Mouse (Mus musculus) embryonic fibroblast, embryonic 13.5 days (primary cell): ENCODE data around the gene Larp1. TPM values are rescaled to one million over a fixed set of nuclear protein-coding genes. Genes with fewer than 3 reads are reported as not detected.

Experiments used
- H3K27ac ChIP-seq: 2 replicates; pipeline ENCODE4 v1.5.1; 2012; ENCODE audit warnings: low read length, control low read depth, inconsistent platforms; ENCODE audit not compliant: insufficient read depth
- H3K4me1 ChIP-seq: 2 replicates; pipeline ENCODE4 v1.6.1; 2011; ENCODE audit warnings: low read length; ENCODE audit not compliant: control insufficient read depth, insufficient read depth
- H3K4me3 ChIP-seq: 2 replicates; pipeline ENCODE4 v1.5.1; 2011; ENCODE audit warnings: mild to moderate bottlenecking, control low read depth, low read length; ENCODE audit not compliant: insufficient read depth
- CTCF ChIP-seq: IDR thresholded peaks from 2 replicates; pipeline ENCODE4 v1.5.1; 2011; ENCODE audit warnings: mild to moderate bottlenecking, control low read depth, low read length, moderate library complexity, borderline replicate concordance; ENCODE audit not compliant: insufficient read depth
- POLR2A ChIP-seq: IDR thresholded peaks from 2 replicates; pipeline ENCODE4 v1.6.1; 2011; ENCODE audit warnings: low read depth, mild to moderate bottlenecking, control low read depth, low read length, moderate library complexity
- polyA plus RNA-seq: library from polyadenylated mRNA; stranded (reverse); fragments of >200 nt; gene quantifications from 2 replicates; pipeline ENCODE4 v1.2.4, GENCODE M21; 2011; ENCODE audit warnings: low read depth; ENCODE audit not compliant: missing spikeins, insufficient read length

Larp1 gene
- polyA plus RNA-seq, 1 experiment, result 89.9 TPM

- Histone ChIP-seq H3K27ac (no peak overlapping the region), H3K4me3 (peak overlapping the region; percentile 9; the same call in 1 of the 2 replicates), H3K4me1 (peaks cover 19% of the 10 kb centered on the region)
- TF ChIP-seq POLR2A, result no peak
- no peak for TF ChIP-seq CTCF
Observed at GRCm38 (mm10) chr11:58011813-58012212, 2.9 kb downstream of the Larp1 start.

- H3K4me1 ChIP-seq, result peaks cover 24% of the 10 kb centered on the region
Observed at GRCm38 (mm10) chr11:58012674-58013073, 3.8 kb downstream of the Larp1 start.

GRCm38 (mm10) chr11:58013100-58013499 lies 4.2 kb downstream of the Larp1 start:
- H3K4me3 ChIP-seq, result no peak overlapping the region
- peaks cover 22% of the 10 kb centered on the region for H3K4me1 ChIP-seq
- no peak overlapping the region for H3K27ac ChIP-seq
- TF ChIP-seq CTCF (no peak), POLR2A (no peak)

More at GRCm38 (mm10) chr11:58012674-58013073, 3.8 kb downstream of the Larp1 start:
- Histone ChIP-seq H3K27ac (no peak overlapping the region), H3K4me3 (no peak overlapping the region)
- TF ChIP-seq CTCF, result no peak
- TF ChIP-seq POLR2A, result no peak

GRCm38 (mm10) chr11:58014604-58015003 lies 5.7 kb downstream of the Larp1 start:
- TF ChIP-seq POLR2A, result no peak
- Histone ChIP-seq H3K4me3 (no peak overlapping the region), H3K4me1 (peaks cover 22% of the 10 kb centered on the region), H3K27ac (no peak overlapping the region)

GRCm38 (mm10) chr11:58015339-58015738 lies 6.5 kb downstream of the Larp1 start:
- H3K4me1 ChIP-seq, result peaks cover 22% of the 10 kb centered on the region
- H3K27ac ChIP-seq, result no peak overlapping the region
- H3K4me3 ChIP-seq, result no peak overlapping the region
- TF ChIP-seq POLR2A, result no peak

- Histone ChIP-seq H3K4me3 (no peak overlapping the region), H3K27ac (no peak overlapping the region), H3K4me1 (peaks cover 17% of the 10 kb centered on the region)
- TF ChIP-seq POLR2A, result no peak
- TF ChIP-seq CTCF, result no peak
Observed at GRCm38 (mm10) chr11:58016371-58016770, 7.5 kb downstream of the Larp1 start.

GRCm38 (mm10) chr11:58017422-58017821 lies 8.6 kb downstream of the Larp1 start:
- Histone ChIP-seq H3K27ac (no peak overlapping the region), H3K4me1 (peaks cover 18% of the 10 kb centered on the region), H3K4me3 (no peak overlapping the region)
- TF ChIP-seq CTCF (no peak), POLR2A (no peak)

- no peak overlapping the region for H3K27ac ChIP-seq
- H3K4me1 ChIP-seq, result peaks cover 18% of the 10 kb centered on the region
- TF ChIP-seq CTCF (no peak), POLR2A (no peak)
- H3K4me3 ChIP-seq, result no peak overlapping the region
Observed at GRCm38 (mm10) chr11:58018287-58018686, 9.4 kb downstream of the Larp1 start.

GRCm38 (mm10) chr11:58018701-58019100 lies 9.8 kb downstream of the Larp1 start:
- peaks cover 18% of the 10 kb centered on the region for H3K4me1 ChIP-seq
- H3K4me3 ChIP-seq, result no peak overlapping the region
- H3K27ac ChIP-seq, result no peak overlapping the region
- TF ChIP-seq POLR2A, result no peak
- TF ChIP-seq CTCF, result no peak

- H3K27ac ChIP-seq, result no peak overlapping the region
- H3K4me1 ChIP-seq, result peaks cover 26% of the 10 kb centered on the region
- no peak overlapping the region for H3K4me3 ChIP-seq
- TF ChIP-seq CTCF, result no peak
- TF ChIP-seq POLR2A, result no peak
Observed at GRCm38 (mm10) chr11:58021095-58021494, 12.2 kb downstream of the Larp1 start.

GRCm38 (mm10) chr11:58021618-58022017 lies 12.8 kb downstream of the Larp1 start:
- Histone ChIP-seq H3K27ac (peak overlapping the region; percentile 13; the same call in 1 of the 2 replicates), H3K4me1 (peaks cover 21% of the 10 kb centered on the region)
- TF ChIP-seq CTCF (no peak), POLR2A (no peak)

More at GRCm38 (mm10) chr11:58021618-58022017, 12.8 kb downstream of the Larp1 start:
- no peak overlapping the region for H3K4me3 ChIP-seq
